Mouse (Mus musculus) forebrain, embryonic 15.5 days (tissue): ENCODE results near the gene 9030612E09Rik. TPM values are rescaled to one million over a fixed set of nuclear protein-coding genes. Genes with fewer than 3 reads are reported as not detected.
A peak's percentile ranks its signal among the peaks of the same experiment; 100 is the strongest.

Experiments used
- ATAC-seq: fragments of 200-750 bp; cut with Nextera tagmentation; replicated peaks from 2 replicates; pipeline ENCODE4 v1.8.0; 2017; ENCODE audit warnings: mild to moderate bottlenecking, moderate TSS enrichment, moderate library complexity
- H3K27ac ChIP-seq: fragments of 300-500 bp; sonication (generic); replicated peaks from 2 replicates; pipeline ENCODE4 v1.5.1; 2015; ENCODE audit warnings: mild to moderate bottlenecking, inconsistent platforms
- H3K27me3 ChIP-seq: fragments of 300-500 bp; sonication (generic); 2 replicates; pipeline ENCODE4 v1.6.1; 2015; ENCODE audit warnings: inconsistent platforms
- H3K36me3 ChIP-seq: fragments of 300-500 bp; sonication (generic); 2 replicates; pipeline ENCODE4 v1.6.1; 2015; ENCODE audit warnings: mild to moderate bottlenecking, inconsistent platforms
- H3K4me1 ChIP-seq: fragments of 300-500 bp; sonication (generic); 2 replicates; pipeline ENCODE4 v1.6.1; 2015; ENCODE audit warnings: inconsistent platforms
- H3K4me2 ChIP-seq: fragments of 300-500 bp; sonication (generic); replicated peaks from 2 replicates; pipeline ENCODE4 v1.6.1; 2015; ENCODE audit warnings: mild to moderate bottlenecking, inconsistent platforms
- H3K4me3 ChIP-seq: fragments of 300-500 bp; sonication (generic); 2 replicates; pipeline ENCODE4 v1.5.1; 2015; ENCODE audit warnings: mild to moderate bottlenecking, inconsistent platforms
- H3K9ac ChIP-seq: fragments of 300-500 bp; sonication (generic); replicated peaks from 2 replicates; pipeline ENCODE4 v1.6.1; 2015; ENCODE audit warnings: mild to moderate bottlenecking, inconsistent platforms
- H3K9me3 ChIP-seq: fragments of 300-500 bp; sonication (generic); 2 replicates; pipeline ENCODE4 v1.6.1; 2016; ENCODE audit warnings: inconsistent platforms
- WGBS: fragments of 180-500 bp; shearing (Covaris S2); methylation state at CpG from one replicate; pipeline ENCODE4 v1.1.7; 2015; ENCODE audit warnings: mixed read lengths; 5-methylcytosine and 5-hydroxymethylcytosine counted together
- polyA plus RNA-seq: library from polyadenylated mRNA; unstranded; fragments of >200 nt; fragmentation: Nextera tagmentation; extraction: Ambion mirVana; gene quantifications from 2 replicates; pipeline ENCODE4 v1.2.1, GENCODE M21; 2015

9030612E09Rik gene
- 2.0 and 2.5 TPM in 2 replicates for polyA plus RNA-seq

DNA sequence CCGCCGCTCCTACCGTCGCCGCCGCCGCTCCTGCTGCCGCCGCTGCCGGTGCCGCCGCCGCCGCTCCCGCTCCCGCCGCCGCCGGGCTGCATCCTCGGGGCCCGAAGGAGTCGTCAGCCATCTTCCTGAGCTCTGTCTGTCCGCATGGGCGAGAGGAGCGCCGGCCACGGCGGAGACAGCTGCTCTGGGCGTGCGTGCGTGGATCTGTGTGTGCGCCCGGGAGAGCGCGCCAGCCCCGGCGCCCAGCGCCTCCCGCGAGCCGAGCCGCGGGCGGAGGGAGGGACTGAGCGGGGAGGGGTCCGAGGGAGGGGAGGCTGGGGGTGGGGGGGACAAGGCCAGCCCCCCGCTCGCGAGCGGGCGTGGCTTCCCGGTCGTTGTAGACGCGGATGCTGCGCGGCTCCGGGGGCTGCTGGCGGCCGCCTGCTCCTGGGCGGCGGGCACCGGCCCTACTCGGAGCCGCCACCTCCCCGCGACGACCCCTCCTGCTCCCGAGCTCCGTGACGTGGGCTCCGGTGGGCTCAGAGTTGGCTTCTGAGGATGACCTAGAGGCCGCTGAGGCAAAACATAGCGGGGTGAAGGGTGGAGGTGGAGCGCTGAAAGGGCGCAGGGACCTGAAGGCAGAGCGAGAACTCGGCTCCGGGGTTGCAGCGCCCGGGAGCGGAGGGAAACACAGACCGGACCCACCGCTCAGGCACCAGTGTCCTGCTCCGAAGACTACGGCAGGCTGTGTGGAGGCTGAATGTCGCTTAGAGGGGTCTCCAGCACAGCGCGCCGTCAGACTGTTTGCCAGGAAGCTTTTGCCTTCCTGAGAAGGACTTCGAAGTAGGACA is at the start of gene 9030612E09Rik, which contains the start of gene Sobp:
Gene 9030612E09Rik, plus strand, starts transcription at position 379 of the 830 bp plus-strand sequence.
Gene Sobp, minus strand, starts transcription at position 205 of the 830 bp plus-strand sequence.
- Histone ChIP-seq H3K9me3 (no peaks in the 10 kb centered on the region), H3K4me3 (peak within 1 kb of the TSS; percentile 77), H3K9ac (peak within 1 kb of the TSS; percentile 94), H3K4me1 (peaks cover 42% of the 10 kb centered on the region), H3K27ac (peak within 1 kb of the TSS; percentile 98), H3K27me3 (no peaks in the 10 kb centered on the region), H3K36me3 (no peaks in the 10 kb centered on the region), H3K4me2 (peak within 1 kb of the TSS; percentile 75)
- peak; percentile 90 for ATAC-seq
- WGBS: 0% methylated on average over 46 of the region's 91 CpGs

DNA sequence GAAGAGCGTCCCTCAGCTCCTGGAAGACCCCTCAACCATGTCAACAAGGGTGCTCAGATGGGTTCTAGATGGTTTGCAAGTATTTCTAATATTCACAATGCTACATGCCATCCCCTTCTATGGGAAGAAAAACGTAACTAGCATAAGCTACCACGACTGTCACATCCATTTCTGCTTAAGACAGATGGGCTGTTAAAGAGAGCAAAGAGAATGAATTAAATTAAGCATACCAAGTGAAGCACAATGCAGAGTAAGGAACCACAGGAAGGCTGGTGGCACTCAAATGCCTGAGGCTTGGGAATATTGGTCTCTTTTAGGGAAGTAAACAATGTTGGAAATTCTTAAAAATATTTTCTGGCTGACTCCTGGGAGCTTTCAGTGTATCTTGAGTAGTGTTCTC is 45.8 kb upstream of the 9030612E09Rik start:
- peak overlapping the region; percentile 42 for H3K27ac ChIP-seq
- H3K4me1 ChIP-seq: peaks cover 28% of the 10 kb centered on the region
- no peaks in the 10 kb centered on the region for H3K36me3 ChIP-seq
- no peak overlapping the region for H3K4me2 ChIP-seq
- H3K9me3 ChIP-seq: no peaks in the 10 kb centered on the region
- H3K4me3 ChIP-seq: no peak overlapping the region
- peak; percentile 15; the same call in 1 of the 2 replicates for ATAC-seq
- WGBS: 52% methylated on average over 3 of the region's 3 CpGs
- H3K27me3 ChIP-seq: no peaks in the 10 kb centered on the region
- H3K9ac ChIP-seq: no peak overlapping the region

DNA sequence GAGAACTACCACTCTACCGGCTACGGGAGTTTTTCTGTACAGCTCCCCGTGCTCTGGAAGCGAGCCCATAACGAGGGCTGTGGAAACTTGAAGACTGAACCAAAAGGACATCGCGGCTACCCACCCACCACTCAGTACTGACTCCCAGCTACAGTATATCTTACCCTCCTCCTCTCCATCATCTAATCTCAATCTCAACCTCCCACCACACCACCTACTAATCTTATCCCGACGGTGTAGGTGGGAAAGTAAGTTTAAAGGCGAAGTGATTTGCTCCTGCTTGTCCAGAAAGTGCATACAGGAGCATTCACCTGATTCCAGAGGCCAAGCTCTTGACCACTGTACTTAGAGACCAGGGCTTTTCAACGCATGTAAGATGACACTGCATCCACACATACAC is 40.5 kb upstream of the 9030612E09Rik start:
- Histone ChIP-seq H3K27me3 (no peaks in the 10 kb centered on the region), H3K4me3 (no peak overlapping the region), H3K9me3 (no peaks in the 10 kb centered on the region), H3K36me3 (no peaks in the 10 kb centered on the region), H3K9ac (no peak overlapping the region), H3K4me1 (peaks cover 16% of the 10 kb centered on the region), H3K27ac (no peak overlapping the region), H3K4me2 (no peak overlapping the region)
- ATAC-seq: no peak
- 90% methylated on average over 11 of the region's 11 CpGs for WGBS

DNA sequence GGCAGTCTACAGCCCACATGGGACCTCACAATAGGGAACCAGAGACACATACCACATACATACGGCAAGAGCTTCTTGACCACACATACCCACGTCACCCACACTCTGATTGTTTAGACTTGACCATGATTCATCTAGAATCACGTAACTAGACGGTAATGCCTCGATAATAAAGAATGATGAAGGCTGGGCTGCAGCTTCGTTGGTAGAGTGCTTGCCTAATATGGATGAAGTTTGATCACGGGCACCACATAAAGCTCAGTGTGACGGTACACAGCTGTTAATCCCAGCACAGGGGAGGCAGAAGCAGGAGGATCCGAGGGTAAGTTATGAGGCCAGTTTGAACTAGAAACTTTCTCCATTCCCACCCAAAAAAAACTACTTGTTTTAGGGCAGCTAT is 31.3 kb upstream of the 9030612E09Rik start:
- WGBS: 92% methylated on average over 9 of the region's 9 CpGs
- no peak overlapping the region for H3K9ac ChIP-seq
- H3K4me1 ChIP-seq: no peaks in the 10 kb centered on the region
- H3K9me3 ChIP-seq: no peaks in the 10 kb centered on the region
- no peak for ATAC-seq
- H3K4me3 ChIP-seq: no peak overlapping the region
- no peak overlapping the region for H3K4me2 ChIP-seq
- no peaks in the 10 kb centered on the region for H3K27me3 ChIP-seq
- peaks cover 5% of the 10 kb centered on the region; the same call in 1 of the 2 replicates for H3K36me3 ChIP-seq
- H3K27ac ChIP-seq: no peak overlapping the region

DNA sequence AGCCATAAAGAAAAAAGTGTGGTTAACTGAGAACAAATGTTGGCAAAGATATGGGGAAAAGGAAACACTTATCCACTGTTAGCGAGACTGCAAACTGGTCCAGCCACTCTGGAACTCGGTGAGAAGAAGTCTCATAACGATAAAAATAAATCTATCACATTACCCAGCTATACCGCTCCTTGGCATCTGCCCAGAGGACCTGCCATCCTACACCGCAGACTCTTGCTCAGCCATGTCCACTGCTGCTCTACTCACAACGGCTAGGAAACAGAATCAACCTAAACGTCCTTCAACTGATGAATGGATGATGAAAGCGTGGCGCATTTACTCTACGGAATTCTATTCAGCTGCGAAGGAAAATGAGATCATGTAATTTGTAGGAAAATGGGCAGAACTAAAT is 26.0 kb upstream of the 9030612E09Rik start:
- Histone ChIP-seq H3K4me2 (no peak overlapping the region), H3K9me3 (no peaks in the 10 kb centered on the region), H3K4me3 (no peak overlapping the region), H3K36me3 (peaks cover 5% of the 10 kb centered on the region; the same call in 1 of the 2 replicates), H3K4me1 (peaks cover 2% of the 10 kb centered on the region; the same call in 1 of the 2 replicates), H3K9ac (no peak overlapping the region), H3K27ac (no peak overlapping the region), H3K27me3 (no peaks in the 10 kb centered on the region)
- ATAC-seq: no peak
- WGBS: 78% methylated on average over 11 of the region's 11 CpGs

DNA sequence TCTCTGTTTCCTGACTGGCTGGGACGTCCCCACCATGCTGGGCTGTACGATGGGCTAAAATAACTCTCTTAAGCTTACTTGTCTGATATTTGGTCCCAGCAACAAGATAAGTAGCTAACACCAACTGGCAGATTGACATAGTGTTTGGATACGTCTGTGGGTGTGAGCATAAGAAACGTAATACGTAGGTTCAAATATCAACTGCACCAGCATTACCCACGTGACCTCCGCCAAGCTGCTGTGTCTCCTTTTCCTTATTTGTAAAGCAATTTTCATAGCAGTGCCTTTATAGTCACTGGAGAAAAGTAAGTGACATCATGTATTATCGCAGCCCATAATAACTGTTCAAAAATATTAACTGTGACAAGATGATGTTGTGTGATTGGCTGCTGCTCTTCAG is 21.9 kb upstream of the 9030612E09Rik start:
- Histone ChIP-seq H3K4me1 (peaks cover 25% of the 10 kb centered on the region), H3K9me3 (no peaks in the 10 kb centered on the region), H3K27me3 (no peaks in the 10 kb centered on the region), H3K27ac (no peak overlapping the region), H3K36me3 (0 out of 2 replicates have a peak, but pooled peaks cover 2% of the 10 kb centered on the region), H3K4me2 (no peak overlapping the region), H3K9ac (no peak overlapping the region), H3K4me3 (no peak overlapping the region)
- ATAC-seq: no peak
- WGBS: 88% methylated on average over 8 of the region's 8 CpGs

DNA sequence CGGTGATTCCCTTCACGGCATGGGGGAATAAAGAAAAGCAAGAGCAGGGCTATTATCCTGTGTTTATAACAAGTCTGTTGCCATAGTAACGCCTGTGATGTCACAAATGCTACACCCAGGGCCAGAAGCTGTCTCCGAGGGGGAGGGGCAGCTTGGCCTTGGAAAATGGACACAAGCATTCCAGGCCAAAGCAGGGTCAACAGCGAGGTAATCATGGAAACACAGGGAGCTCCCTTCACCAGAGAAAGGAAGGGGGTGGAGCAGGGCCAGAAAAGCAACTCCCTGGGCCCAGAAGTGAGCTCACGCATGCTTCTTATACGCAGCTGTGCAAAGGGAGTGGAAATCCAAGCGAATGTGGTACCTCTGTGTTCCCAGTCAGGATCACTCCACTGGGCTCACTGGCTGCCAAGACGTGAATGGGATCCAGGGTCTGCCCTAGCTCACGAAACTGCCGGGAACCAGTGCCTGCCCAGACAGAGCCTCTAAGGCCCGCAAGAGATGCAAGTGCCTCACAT is 19.4 kb upstream of the 9030612E09Rik start:
- Histone ChIP-seq H3K27ac (peak overlapping the region; percentile 67), H3K9me3 (no peaks in the 10 kb centered on the region), H3K9ac (peak overlapping the region; percentile 4; the same call in 1 of the 2 replicates), H3K4me3 (no peak overlapping the region; the same call in 1 of the 2 replicates), H3K36me3 (no peaks in the 10 kb centered on the region; the same call in 1 of the 2 replicates), H3K27me3 (no peaks in the 10 kb centered on the region), H3K4me2 (peak overlapping the region; percentile 22; the same call in 1 of the 2 replicates), H3K4me1 (peaks cover 25% of the 10 kb centered on the region)
- WGBS: 4% methylated on average over 12 of the region's 12 CpGs
- peak; percentile 84 for ATAC-seq

GRCm38 (mm10) chr10:43158917-43159316 is 15.6 kb upstream of the 9030612E09Rik start:
- no peak for ATAC-seq
- no peaks in the 10 kb centered on the region for H3K27me3 ChIP-seq
- no peak overlapping the region for H3K27ac ChIP-seq
- H3K36me3 ChIP-seq: no peaks in the 10 kb centered on the region; the same call in 1 of the 2 replicates
- 0 out of 2 replicates have a peak, but pooled peaks cover 8% of the 10 kb centered on the region for H3K9me3 ChIP-seq
- H3K4me3 ChIP-seq: no peak overlapping the region
- H3K4me1 ChIP-seq: peaks cover 22% of the 10 kb centered on the region
- H3K4me2 ChIP-seq: no peak overlapping the region
- no peak overlapping the region for H3K9ac ChIP-seq
- WGBS: 88% methylated on average over 5 of the region's 5 CpGs

DNA sequence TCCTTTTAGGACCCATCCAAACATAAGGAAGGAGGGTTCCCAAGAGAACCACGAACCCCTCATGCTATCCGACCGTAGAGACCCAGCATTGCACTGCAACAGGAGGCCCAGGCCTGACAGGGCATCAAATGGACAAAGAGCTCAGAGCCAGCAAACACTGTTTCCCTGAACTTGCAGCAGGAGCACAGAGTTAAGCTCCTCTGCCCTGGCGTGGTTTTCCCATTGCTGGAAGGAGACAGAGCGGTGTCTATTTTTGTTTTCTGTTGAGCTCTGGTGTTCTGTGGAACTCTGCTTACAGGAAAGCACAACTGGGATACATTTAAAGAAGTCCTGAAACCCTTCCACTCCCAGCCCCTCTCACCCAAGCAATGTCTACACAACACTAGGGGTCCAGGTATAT is 15.2 kb upstream of the 9030612E09Rik start:
- Histone ChIP-seq H3K27ac (no peak overlapping the region), H3K4me1 (peaks cover 18% of the 10 kb centered on the region), H3K9me3 (0 out of 2 replicates have a peak, but pooled peaks cover 8% of the 10 kb centered on the region), H3K27me3 (no peaks in the 10 kb centered on the region), H3K4me3 (no peak overlapping the region), H3K36me3 (no peaks in the 10 kb centered on the region; the same call in 1 of the 2 replicates), H3K9ac (no peak overlapping the region), H3K4me2 (no peak overlapping the region)
- no peak for ATAC-seq
- WGBS: 86% methylated on average over 5 of the region's 5 CpGs

DNA sequence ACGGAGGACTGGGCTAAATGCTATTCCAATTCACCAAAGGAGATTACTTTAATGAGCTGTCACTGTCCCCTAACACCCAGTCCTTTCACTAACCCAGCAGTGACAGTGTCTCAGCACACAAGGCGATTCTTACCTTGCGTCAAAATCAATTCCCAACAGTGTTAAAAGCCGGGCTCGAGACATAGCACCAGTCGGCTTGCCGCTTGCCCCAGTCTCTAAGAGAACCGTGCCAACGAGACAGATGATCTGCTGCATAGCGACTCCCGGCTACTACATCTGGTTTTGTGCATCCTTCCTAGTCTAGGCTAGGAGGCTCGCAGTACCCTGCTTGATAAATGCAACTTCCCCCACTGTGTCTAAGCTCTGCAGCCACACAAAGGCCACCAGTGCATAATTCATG is 12.2 kb upstream of the 9030612E09Rik start:
- WGBS: 77% methylated on average over 12 of the region's 12 CpGs
- H3K9me3 ChIP-seq: 0 out of 2 replicates have a peak, but pooled peaks cover 8% of the 10 kb centered on the region
- no peak overlapping the region for H3K9ac ChIP-seq
- H3K27me3 ChIP-seq: no peaks in the 10 kb centered on the region
- no peak overlapping the region for H3K4me3 ChIP-seq
- H3K27ac ChIP-seq: no peak overlapping the region
- ATAC-seq: 0 out of 2 replicates have a peak, but pooled peaks have one; percentile 16
- H3K36me3 ChIP-seq: no peaks in the 10 kb centered on the region; the same call in 1 of the 2 replicates
- no peak overlapping the region for H3K4me2 ChIP-seq
- 0 out of 2 replicates have a peak, but pooled peaks cover 6% of the 10 kb centered on the region for H3K4me1 ChIP-seq

DNA sequence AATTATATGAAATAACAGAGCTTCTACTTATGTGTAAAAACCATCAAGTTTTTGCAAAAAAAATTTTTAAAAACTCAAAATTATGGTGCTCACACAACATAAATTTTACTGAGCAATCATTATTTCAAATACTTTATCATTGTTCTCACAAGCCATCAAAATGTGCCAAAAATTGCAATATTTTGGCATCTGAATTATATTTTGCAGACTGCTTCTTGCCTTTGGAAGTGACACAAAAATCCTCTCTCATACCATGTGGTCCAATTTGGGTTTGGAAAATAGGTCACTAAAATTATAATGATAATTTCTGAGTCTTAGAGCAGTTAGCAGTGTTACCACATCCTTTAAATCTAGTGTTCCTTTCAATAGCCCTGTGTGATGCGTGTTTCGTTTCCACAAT is 10.1 kb upstream of the 9030612E09Rik start:
- H3K4me1 ChIP-seq: peaks cover 12% of the 10 kb centered on the region
- no peaks in the 10 kb centered on the region for H3K27me3 ChIP-seq
- no peak overlapping the region for H3K4me2 ChIP-seq
- 88% methylated on average over 2 of the region's 2 CpGs for WGBS
- 0 out of 2 replicates have a peak, but pooled peaks cover 8% of the 10 kb centered on the region for H3K9me3 ChIP-seq
- no peaks in the 10 kb centered on the region for H3K36me3 ChIP-seq
- no peak overlapping the region for H3K27ac ChIP-seq
- H3K4me3 ChIP-seq: no peak overlapping the region
- no peak for ATAC-seq
- H3K9ac ChIP-seq: no peak overlapping the region

DNA sequence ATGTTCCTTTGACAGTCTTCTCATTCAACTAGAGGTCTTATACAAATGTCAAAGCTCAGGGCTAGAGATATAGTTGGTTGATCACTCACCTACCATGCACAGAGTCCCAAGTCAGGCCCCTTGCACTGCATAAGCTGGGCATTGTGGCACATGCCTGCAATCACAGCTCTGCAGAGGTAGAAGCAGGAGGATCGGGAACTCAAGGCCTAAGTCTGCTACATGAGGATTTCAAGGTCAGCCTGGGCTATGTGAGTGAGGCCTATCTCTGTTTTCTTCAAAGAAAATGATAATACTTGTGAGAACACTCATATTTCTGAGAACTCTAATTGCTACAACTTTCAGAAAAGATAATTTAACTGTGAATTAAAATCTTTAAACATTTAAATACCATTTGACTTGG is 8.4 kb upstream of the 9030612E09Rik start:
- Histone ChIP-seq H3K27ac (no peak overlapping the region), H3K4me2 (no peak overlapping the region), H3K4me1 (peaks cover 27% of the 10 kb centered on the region), H3K9ac (no peak overlapping the region), H3K4me3 (no peak overlapping the region), H3K27me3 (no peaks in the 10 kb centered on the region), H3K9me3 (0 out of 2 replicates have a peak, but pooled peaks cover 8% of the 10 kb centered on the region), H3K36me3 (no peaks in the 10 kb centered on the region)
- no peak for ATAC-seq
- WGBS: 94% methylated on average over 1 of the region's 1 CpGs
